Mouse (Mus musculus): ENCODE measurements at regions not wholly inside any gene's neighbourhood (a gene's known extent, or its start where the extent isn't known, plus 50 kb on each side); places are given as distances from the start of the nearest gene placed in this dataset.

GRCm38 (mm10) chr6:31287686-31288085 is 110.8 kb upstream of the Mkln1 start:
- TF ChIP-seq CTCF (IDR thresholded peaks at IDR 0.05; ENCODE audit: low read depth), result no peak
- TF ChIP-seq EP300 (IDR thresholded peaks at IDR 0.05; ENCODE audit: low read depth), result no peak

Data from liver, embryonic 14.5 days (tissue).